Mouse (Mus musculus): ENCODE data around the gene Gm28048. TPM values are rescaled to one million over a fixed set of nuclear protein-coding genes. Genes with fewer than 3 reads are reported as not detected.

Gm28048 gene
- total and polyA plus RNA-seq, 2 experiments from 2014 or later = 2.7 TPM; not detected in 1

DNA sequence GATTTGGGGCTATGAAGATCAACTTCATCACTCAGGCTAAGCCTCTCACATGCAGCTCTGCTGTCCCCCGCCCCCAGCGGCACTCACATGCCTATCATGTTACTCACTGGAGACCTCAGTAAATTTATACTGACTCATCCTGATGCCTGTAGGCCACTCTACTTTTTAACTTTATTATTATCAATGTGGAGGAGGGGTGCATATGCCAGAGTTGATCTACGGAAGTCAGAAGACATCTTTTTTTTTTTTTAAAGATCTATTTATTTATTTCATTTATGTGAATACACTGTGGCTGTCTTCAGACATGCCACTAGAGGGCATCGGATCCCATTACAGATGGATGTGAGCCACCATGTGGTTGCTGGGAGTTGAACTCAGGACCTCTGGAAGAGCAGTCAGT, 16.4 kb downstream of the Gm28048 start:
- no peak for ATAC-seq (ENCODE audit: low FRiP score)
- no peak for DNase-seq (ENCODE audit: low spot score)
- Histone ChIP-seq H3K36me3 (ENCODE audit: insufficient read depth, low read length) (no peaks in the 10 kb centered on the region), H3K4me3 (ENCODE audit: low read depth, low read length) (no peak overlapping the region), H3K4me2 (ENCODE audit: low read depth, low read length, poor library complexity, severe bottlenecking) (no peak overlapping the region), H3K9me3 (ENCODE audit: low read length) (0 out of 2 replicates have a peak, but pooled peaks cover 4% of the 10 kb centered on the region), H3K27ac (ENCODE audit: low read depth, low read length) (no peak overlapping the region), H3K4me1 (ENCODE audit: insufficient read depth, low read length) (no peaks in the 10 kb centered on the region), H3K9ac (replicated peaks; ENCODE audit: low read length, poor library complexity, severe bottlenecking) (no peak overlapping the region), H3K27me3 (ENCODE audit: insufficient read depth, low read length) (no peaks in the 10 kb centered on the region)
- 79% methylated on average over 4 of the region's 4 CpGs for WGBS
- peak; percentile 60 for TF ChIP-seq CTCF (IDR thresholded peaks at IDR 0.05)

- DNase-seq (ENCODE audit: low spot score) = no peak
- TF ChIP-seq CTCF (IDR thresholded peaks at IDR 0.05) = no peak
- H3K4me2 ChIP-seq (ENCODE audit: low read depth, low read length, poor library complexity, severe bottlenecking) = no peak overlapping the region
Measured at GRCm38 (mm10) chr11:22964401-22964800, 17.5 kb downstream of the Gm28048 start.

DNA sequence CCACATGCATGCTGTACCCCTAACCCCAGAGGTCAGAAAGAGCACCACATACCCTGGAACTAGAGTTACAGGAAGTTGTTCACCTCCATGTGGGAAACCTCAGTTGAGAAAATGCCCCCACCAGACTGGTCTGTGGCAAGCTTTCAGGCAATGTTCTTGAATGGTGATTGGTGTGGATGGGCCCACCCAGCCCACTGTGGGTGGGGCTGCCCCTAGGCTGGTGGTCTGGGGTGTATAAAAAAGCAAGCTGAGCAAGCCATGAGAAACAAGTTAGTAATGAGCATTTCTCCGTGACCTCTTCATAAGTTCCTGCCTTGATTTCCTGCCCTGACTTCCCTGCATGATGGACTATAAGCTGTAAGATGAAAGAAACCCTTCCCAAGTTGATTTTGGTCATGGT, 19.8 kb downstream of the Gm28048 start:
- H3K27me3 ChIP-seq (ENCODE audit: insufficient read depth, low read length) = no peaks in the 10 kb centered on the region
- no peak overlapping the region for H3K4me2 ChIP-seq (ENCODE audit: low read depth, low read length, poor library complexity, severe bottlenecking)
- H3K9me3 ChIP-seq (ENCODE audit: low read length) = no peaks in the 10 kb centered on the region
- H3K36me3 ChIP-seq (ENCODE audit: insufficient read depth, low read length) = no peaks in the 10 kb centered on the region
- DNase-seq (ENCODE audit: low spot score) = no peak
- no peak for TF ChIP-seq CTCF (IDR thresholded peaks at IDR 0.05)
- H3K4me3 ChIP-seq (ENCODE audit: low read depth, low read length) = no peak overlapping the region
- H3K4me1 ChIP-seq (ENCODE audit: insufficient read depth, low read length) = no peaks in the 10 kb centered on the region
- no peak; the same call in 1 of the 2 replicates for ATAC-seq (ENCODE audit: low FRiP score)
- 93% methylated on average over 1 of the region's 1 CpGs for WGBS
- no peak overlapping the region for H3K27ac ChIP-seq (ENCODE audit: low read depth, low read length)
- no peak overlapping the region for H3K9ac ChIP-seq (replicated peaks; ENCODE audit: low read length, poor library complexity, severe bottlenecking)

More at GRCm38 (mm10) chr11:22964401-22964800, 17.5 kb downstream of the Gm28048 start:
- H3K27me3 ChIP-seq (ENCODE audit: insufficient read depth, low read length) = no peaks in the 10 kb centered on the region
- H3K36me3 ChIP-seq (ENCODE audit: insufficient read depth, low read length) = no peaks in the 10 kb centered on the region
- no peak overlapping the region for H3K9ac ChIP-seq (replicated peaks; ENCODE audit: low read length, poor library complexity, severe bottlenecking)
- no peak for ATAC-seq (ENCODE audit: low FRiP score)
- H3K4me1 ChIP-seq (ENCODE audit: insufficient read depth, low read length) = no peaks in the 10 kb centered on the region
- WGBS = 81% methylated on average over 4 of the region's 4 CpGs
- no peak overlapping the region for H3K4me3 ChIP-seq (ENCODE audit: low read depth, low read length)
- no peak overlapping the region for H3K27ac ChIP-seq (ENCODE audit: low read depth, low read length)
- 0 out of 2 replicates have a peak, but pooled peaks cover 4% of the 10 kb centered on the region for H3K9me3 ChIP-seq (ENCODE audit: low read length)

DNA sequence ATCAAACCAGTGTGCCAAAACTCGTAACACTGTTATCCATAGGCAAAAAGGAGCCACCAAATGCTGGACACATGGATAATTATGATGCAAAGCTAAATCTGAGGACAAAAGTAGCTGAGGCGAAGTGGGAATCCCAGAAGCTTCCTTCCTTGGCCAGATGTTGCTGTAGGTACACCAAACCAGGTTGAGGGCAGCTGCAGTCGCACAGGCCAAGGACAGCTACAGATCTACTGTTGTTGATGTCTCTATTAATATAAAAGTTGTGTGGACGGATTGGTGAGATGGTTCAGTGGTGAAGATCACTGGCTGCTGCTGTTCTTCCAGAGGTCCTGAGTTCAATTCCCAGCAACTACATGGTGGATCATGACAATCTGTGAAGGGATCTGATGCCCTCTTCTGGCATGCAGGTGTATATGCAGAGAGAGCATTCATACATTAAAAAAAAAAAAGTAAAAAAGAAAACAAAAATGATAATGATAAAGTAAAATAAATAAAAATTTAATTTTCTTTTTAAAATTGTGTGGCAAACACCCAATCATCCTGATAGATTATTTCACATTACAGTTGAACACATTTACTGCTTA, 24.0 kb downstream of the Gm28048 start:
- WGBS = 92% methylated on average over 4 of the region's 4 CpGs
- DNase-seq (ENCODE audit: low spot score) (no peak), ATAC-seq (ENCODE audit: low FRiP score) (no peak)
- H3K27me3 ChIP-seq (ENCODE audit: insufficient read depth, low read length) = no peaks in the 10 kb centered on the region
- no peak overlapping the region for H3K9ac ChIP-seq (replicated peaks; ENCODE audit: low read length, poor library complexity, severe bottlenecking)
- no peak overlapping the region for H3K27ac ChIP-seq (ENCODE audit: low read depth, low read length)
- no peak overlapping the region for H3K4me3 ChIP-seq (ENCODE audit: low read depth, low read length)
- no peaks in the 10 kb centered on the region for H3K4me1 ChIP-seq (ENCODE audit: insufficient read depth, low read length)
- peak; percentile 65 for TF ChIP-seq CTCF (IDR thresholded peaks at IDR 0.05)
- no peaks in the 10 kb centered on the region for H3K36me3 ChIP-seq (ENCODE audit: insufficient read depth, low read length)
- no peaks in the 10 kb centered on the region for H3K9me3 ChIP-seq (ENCODE audit: low read length)
- H3K4me2 ChIP-seq (ENCODE audit: low read depth, low read length, poor library complexity, severe bottlenecking) = no peak overlapping the region

DNA sequence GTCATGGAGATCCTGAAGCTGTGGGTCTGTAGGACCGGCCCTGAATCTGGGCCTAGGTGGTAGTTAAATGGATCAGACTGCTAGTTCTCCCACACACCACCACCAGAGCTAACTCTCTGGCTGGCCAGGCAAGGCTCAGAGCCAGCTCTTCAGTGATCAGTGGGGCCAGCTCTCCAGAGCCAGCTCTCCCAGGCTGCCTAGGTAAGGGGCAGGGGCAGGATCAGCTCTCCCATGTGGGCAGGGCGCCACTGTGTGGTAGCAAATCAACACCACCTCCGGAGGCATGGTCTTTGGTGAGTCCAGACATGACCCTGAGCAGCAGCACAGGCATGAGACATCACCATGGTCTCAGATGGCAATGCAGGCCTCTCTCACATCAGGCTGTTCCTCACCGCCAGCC, 25.1 kb downstream of the Gm28048 start:
- H3K27me3 ChIP-seq (ENCODE audit: insufficient read depth, low read length) = no peaks in the 10 kb centered on the region
- ATAC-seq (ENCODE audit: low FRiP score) = no peak
- no peaks in the 10 kb centered on the region for H3K9me3 ChIP-seq (ENCODE audit: low read length)
- no peak overlapping the region for H3K27ac ChIP-seq (ENCODE audit: low read depth, low read length)
- H3K4me1 ChIP-seq (ENCODE audit: insufficient read depth, low read length) = no peaks in the 10 kb centered on the region
- no peak overlapping the region for H3K4me3 ChIP-seq (ENCODE audit: low read depth, low read length)
- no peak overlapping the region for H3K4me2 ChIP-seq (ENCODE audit: low read depth, low read length, poor library complexity, severe bottlenecking)
- TF ChIP-seq CTCF (IDR thresholded peaks at IDR 0.05) = peak; percentile 64
- no peaks in the 10 kb centered on the region for H3K36me3 ChIP-seq (ENCODE audit: insufficient read depth, low read length)
- peak; percentile 52 for DNase-seq (ENCODE audit: low spot score)
- no peak overlapping the region for H3K9ac ChIP-seq (replicated peaks; ENCODE audit: low read length, poor library complexity, severe bottlenecking)
- WGBS = 77% methylated on average over 4 of the region's 4 CpGs

GRCm38 (mm10) chr11:22956346-22956745, 25.5 kb downstream of the Gm28048 start:
- ATAC-seq (ENCODE audit: low FRiP score) (no peak), DNase-seq (ENCODE audit: low spot score) (no peak)
- Histone ChIP-seq H3K27me3 (ENCODE audit: insufficient read depth, low read length) (no peaks in the 10 kb centered on the region), H3K4me1 (ENCODE audit: insufficient read depth, low read length) (no peaks in the 10 kb centered on the region), H3K9ac (replicated peaks; ENCODE audit: low read length, poor library complexity, severe bottlenecking) (no peak overlapping the region), H3K36me3 (ENCODE audit: insufficient read depth, low read length) (no peaks in the 10 kb centered on the region), H3K4me3 (ENCODE audit: low read depth, low read length) (no peak overlapping the region), H3K9me3 (ENCODE audit: low read length) (no peaks in the 10 kb centered on the region), H3K27ac (ENCODE audit: low read depth, low read length) (no peak overlapping the region), H3K4me2 (ENCODE audit: low read depth, low read length, poor library complexity, severe bottlenecking) (no peak overlapping the region)
- 96% methylated on average over 6 of the region's 6 CpGs for WGBS
- TF ChIP-seq CTCF (IDR thresholded peaks at IDR 0.05) = no peak

Measured in midbrain, postnatal 0 days (tissue).